Mouse (Mus musculus) gastrocnemius, postnatal 25 days (tissue): Measurements from ENCODE around the gene Dnajc15. TPM values are rescaled to one million over a fixed set of nuclear protein-coding genes. Genes with fewer than 3 reads are reported as not detected.

Experiments
- DNase-seq: peaks from one replicate; pipeline ENCODE4 v3.0.0; 2022
- total RNA-seq, 2 experiments: library from RNA; stranded (reverse); gene quantifications; 1 replicate in 1 of 2; 2 replicates in 1 of 2; pipeline ENCODE4 v1.2.3; 2021

Gene Dnajc15
- total RNA-seq, 2 experiments from 2014 or later = 120 to 124 TPM

DNA sequence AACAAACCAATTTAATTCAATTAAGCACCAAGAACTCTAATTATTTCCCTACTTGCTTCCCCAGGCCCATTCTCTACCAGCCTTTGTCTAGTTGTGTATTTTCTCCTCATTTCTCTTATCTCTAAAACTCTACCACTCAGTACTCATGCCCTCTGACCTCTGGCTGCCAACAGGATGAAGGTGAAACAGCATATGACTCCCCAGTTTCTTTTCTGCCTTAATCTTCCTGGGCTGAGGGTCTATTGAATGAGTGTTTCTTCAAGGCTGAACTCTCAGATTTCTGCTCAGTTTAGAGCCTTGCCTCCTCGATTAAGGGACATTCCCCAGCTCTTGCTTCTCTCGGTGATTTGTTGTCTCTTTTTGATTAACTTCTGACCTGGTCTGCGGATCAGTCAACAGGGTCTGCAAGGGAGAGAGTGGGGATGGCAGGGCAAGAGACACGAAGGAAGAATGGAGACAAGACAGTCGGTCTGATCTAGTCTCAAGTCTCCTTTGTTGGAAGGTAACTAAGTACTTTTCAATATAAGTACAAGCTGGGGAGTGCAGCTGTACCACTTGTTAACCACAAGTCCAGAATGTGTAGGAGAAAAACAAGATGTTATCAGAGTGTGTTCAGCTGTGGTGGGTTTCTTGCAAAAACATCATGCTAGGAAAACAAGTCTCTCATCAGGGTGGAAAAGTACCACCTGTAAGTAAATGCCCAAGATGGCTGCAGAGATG lies 13.9 kb downstream of the Dnajc15 start:
- DNase-seq = no peak

DNA sequence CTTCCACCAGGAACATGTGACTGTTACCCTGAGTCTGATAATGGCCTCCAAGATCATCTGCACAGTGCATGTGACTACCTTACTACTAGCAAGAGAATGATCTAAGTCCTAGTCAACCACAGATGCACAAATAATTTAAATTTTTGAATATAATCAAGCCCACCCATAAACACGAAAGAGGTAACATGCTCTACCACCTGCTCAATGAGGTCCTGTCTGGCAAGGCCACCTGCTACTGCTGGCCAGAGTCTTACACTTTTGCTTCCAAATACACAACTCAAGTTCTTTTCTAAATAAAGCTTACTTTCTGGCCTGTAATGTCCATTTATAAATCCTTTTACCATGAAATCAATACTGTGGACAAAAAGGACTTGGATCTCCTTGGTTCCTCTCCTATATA lies 15.0 kb downstream of the Dnajc15 start:
- DNase-seq = no peak

DNA sequence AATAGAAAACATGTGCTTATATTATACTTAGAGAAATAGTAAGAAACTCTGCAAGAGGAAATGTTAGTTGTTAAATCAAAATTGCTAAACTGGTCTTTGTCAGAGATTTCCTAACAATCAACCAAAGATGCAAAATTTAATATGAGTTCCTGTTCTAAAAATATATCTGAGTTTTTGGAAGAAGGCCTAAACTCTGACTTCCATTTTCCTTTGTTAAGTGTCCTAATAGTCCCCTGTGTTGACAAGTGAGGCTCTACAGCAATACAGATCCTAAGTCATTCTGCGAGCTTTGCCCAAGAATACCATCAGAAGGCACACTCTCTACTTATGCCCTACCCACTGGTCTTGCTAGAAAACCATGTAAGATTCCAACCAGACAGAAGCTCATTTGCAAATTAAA lies 21.0 kb downstream of the Dnajc15 start:
- DNase-seq = no peak

DNA sequence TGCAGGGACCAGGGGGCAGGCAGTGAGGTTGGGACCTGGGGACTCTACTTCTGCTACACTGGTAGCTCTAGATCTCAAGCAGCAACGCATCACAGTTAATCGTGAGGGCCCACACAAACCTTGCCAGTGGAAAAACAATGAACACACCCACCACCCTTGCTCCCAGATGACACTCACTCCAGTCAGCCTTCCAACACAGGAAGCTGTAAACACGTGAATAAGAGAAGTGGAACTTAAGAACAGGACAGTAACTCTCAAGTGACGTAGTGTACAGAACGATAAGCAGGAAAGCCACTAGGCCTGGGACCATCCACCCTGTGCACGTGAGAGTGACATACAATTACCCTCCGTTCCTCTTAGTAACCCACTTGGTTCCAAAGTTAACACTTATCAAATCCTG lies 25.1 kb downstream of the Dnajc15 start:
- DNase-seq = no peak

DNA sequence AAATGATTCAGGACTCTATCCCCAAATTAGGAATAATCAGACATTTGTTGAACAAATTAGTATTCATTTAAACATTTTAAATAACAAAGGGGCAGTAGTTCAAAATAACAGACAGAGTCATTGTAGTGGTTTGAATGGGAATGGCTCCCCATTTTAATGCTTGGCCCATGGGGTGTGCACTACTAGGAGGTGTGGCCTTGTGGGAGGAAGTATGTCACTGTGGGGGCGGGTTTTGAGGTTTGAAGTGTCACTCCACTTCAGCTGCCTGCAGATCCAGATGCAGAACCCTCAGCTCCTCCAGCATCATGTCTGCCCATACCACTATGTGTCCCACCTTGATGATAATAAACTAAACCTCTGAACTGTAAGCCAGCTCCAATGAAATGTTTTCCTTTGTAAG lies 26.6 kb downstream of the Dnajc15 start:
- no peak for DNase-seq

DNA sequence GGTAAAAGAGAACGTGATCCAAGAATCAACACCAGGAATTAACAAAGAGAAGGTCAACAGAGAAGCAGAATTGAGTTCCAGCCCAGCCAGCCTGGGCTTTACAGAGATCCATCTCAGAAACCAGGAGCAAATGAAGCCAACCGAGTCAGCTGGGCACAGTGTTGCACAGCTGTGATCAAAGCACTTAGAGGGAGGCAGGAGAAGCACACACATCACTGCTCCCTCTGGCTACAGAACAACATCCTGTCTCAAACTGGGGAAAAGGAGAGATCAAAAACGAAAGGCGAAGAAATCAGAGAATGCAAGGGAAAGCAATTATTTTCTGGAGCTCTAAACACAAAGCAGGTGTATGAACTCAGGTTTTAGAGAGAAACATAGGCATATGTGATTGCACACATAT lies 28.7 kb downstream of the Dnajc15 start:
- no peak for DNase-seq

DNA sequence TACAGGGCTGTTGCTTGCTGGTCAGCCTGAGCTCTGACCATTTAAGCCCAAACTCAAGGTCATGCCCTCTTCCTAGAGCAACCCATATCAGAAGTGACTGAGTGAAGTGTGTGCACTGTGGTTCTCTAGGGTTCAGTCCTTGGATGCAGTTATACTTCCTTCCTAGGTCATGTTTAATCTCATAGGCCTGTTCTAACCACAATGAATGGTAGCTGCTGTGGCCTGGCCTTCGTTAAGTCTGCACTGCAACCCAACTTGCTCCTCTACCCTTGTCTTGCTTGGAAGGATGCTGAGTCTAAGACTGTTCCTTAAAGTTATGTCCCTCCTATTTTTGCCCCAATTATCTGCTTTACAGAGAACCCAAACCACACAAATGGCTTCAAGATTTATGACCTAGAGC lies 29.4 kb downstream of the Dnajc15 start:
- DNase-seq = no peak

DNA sequence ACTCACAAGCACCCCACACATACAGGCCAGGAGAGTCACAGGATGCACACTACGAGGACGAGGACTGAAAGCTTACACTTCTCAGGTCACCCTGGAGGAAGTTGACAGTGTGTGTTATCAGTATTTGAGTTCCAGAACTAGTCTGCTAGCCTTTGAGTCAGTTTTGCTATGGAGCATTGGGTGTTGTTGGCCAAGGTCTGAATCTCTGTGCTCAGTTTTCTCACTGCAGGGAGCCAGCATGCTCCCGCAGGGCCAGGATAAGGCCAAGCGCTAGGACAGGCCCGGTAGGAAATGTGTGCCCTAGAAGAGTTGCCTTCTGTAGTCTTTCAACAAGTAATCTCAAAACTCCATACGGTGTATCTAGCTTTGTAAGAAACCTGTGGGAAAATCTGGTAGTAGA lies 34.4 kb downstream of the Dnajc15 start:
- no peak for DNase-seq

DNA sequence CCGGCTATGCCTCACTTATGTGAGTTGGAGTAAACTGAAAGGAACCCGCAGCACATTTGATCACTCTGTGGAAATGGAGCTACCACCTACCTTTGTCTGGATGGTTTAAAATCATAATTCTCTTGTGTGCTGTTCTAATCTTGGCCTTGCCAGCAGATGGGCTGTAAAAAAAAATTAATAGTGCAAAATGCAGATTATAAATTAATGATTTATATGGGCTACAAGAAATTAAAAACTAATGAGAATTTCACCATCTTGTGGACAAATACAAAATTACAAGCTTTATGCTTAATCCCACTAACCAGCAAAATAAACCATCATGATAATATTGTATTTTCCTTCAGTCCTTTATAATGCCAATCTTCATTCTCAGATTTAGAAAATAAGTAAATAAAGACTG lies 34.8 kb downstream of the Dnajc15 start:
- no peak for DNase-seq

DNA sequence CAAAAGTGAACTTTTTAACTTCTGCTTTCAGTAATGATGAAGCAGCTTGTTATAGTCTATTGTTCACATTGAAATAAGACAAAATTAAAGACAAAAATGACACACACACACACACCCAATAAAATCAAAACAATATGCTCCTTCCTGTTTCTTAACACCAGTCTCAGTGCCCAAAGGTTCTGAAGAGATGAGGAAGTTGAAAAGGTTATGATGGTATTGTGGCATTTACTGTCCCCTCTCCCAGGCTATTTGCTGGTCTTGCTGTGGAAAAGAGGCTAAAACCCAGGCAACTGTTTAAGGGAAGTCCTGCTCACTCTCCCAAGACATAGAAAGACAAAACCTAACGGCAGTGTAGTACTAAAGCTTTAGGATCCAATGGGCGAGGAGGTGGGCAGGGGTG lies 38.1 kb downstream of the Dnajc15 start:
- no peak for DNase-seq

DNA sequence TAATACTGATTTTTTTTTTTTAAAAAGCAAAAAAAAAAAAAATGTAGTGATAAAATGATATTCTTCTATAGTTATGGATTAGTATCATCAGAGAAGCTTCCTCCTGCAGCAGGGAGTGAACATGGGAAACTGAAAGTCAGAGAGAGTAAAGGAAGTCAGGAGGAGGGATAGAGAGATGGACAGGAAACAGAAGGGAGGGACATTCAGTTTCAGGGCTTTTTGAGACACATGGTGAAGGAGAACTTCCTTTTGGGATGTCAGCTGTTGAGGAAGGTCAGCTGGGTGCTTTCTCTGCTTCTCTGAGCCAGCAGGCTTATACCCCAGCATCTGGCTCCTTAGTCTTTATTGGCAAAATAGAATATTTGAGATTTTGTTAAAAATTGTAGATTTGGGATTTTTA lies 42.6 kb downstream of the Dnajc15 start:
- no peak for DNase-seq

DNA sequence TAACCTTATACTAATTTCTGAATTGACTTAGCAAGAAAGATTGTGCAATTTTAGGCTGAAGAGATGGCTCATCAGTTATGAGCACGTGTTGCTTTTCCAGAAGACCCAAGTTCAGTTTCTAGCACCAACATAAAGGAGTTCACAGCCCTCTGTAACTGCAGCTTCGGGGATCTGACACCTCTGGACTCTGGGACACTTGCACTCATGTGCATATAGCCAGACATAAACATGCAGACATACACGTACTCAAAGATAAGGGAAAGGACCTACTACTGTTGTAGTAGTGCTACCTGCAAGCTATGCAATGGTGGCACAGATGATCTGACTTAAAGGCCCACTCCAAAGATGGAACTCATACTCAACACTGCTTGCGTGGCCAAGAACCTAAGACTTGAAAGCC lies 43.0 kb downstream of the Dnajc15 start:
- DNase-seq = no peak

DNA sequence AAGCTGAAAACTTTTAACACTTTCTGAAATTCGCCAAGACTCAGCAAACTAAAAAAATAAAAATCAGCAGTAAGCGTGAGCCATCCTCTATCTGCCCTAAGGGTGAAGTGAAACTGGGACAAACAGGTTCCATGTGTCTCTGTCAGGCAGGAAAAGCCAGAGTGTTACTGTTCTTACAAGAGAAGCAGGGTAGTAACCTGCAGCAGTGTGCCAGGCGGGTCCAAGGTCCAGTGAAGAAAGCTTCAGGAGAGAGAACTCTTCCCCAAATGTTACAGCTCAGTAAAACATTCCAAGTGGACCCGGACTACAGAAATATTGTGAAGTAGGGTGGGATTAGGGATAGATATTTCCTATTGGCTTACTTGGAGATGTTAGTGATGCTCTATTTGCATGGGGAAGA lies 45.3 kb downstream of the Dnajc15 start:
- no peak for DNase-seq

DNA sequence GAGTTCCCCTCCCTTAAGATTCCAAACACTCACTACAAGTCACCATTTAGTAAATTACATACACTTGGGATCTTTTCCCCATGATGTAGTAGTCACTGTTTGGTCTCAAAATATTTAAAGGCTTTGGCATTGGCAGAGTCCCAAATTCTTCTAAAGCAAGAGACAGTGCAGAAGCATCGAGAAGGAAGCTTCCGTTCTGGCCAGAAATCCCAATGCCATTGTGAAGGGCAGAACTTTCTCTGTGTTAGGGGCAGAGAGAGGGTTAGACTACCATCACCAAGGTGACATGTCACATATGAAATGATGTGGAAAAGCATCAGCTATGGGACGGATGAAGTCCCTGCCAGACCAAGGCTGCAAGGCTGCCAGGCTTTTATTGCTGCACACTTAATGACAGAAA lies 49.0 kb downstream of the Dnajc15 start:
- no peak for DNase-seq

DNA sequence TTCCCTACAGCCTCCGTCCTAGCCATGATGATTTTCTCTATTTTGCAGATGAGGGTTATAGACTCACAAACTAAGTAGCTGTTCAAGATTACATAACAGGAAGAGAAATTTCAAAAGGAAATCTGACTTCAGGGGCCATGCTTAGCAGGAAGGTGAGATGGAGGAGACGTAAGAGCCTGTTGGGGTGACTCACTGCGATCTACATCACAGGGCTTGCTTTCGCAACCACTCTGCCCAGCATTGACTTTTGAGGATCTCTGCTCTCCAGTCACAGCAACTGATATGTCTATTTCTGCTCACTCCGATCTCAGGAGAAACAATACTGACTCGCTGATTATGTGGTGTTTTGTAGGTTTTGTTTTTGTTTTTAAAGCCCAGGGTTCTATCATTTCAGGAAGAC lies 49.8 kb downstream of the Dnajc15 start:
- no peak for DNase-seq

DNA sequence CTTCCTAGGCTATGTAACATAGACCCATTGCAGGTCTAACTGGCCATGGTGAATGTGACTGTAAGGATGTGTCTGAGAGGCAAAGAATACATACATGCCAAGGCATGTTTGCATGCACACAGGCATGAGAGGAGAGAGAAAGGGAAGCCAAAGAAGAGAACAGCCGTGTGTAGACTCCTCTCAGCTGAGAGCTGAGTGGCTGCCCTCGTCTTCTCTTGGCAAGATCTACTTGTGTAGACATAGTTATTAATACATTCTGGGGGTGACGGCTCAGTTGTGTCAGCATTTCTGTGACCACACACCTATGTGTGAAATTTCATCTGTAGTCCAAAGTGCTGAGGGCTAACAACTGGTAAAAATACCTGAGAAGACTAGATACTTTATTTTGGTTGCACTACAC lies 55.1 kb downstream of the Dnajc15 start:
- no peak for DNase-seq

DNA sequence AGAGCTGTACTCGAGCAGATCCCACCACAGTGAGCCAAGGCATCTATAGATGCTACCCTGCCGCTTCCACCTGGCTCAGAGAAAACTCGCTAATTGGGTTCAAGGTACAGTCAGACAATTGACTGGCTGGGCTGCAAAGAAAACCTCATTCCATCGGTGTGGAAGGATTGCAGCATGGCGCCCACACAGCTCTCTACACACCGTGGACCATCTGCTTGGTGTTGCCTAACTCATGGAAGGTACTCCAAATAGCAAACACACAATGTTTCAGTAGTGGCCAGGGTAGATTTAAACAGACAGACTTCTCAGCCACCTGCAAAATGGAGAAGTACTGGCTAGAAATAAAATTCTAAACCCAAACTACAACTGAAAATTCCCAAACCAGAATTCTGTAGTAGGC lies 57.4 kb downstream of the Dnajc15 start:
- no peak for DNase-seq

DNA sequence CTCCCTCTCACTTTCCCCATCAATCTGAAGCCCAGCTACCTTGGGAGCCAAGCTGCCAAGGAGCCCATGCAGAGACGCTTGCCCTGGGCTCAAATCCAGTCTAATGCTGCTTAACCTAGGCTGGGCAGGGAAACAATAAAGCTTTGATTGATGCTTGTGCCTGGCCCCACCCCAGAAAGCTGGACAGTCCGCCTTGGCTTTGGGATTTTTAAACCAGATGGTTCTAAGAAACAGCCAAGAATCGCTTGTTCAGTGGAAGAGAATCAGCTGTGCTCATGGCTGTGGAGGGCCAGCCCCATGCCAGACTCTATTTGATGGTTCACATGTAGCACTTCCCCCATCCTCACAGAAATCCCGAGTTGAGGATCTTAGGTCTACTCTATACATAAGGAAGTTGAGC lies 60.0 kb downstream of the Dnajc15 start:
- DNase-seq = peak; percentile 41

DNA sequence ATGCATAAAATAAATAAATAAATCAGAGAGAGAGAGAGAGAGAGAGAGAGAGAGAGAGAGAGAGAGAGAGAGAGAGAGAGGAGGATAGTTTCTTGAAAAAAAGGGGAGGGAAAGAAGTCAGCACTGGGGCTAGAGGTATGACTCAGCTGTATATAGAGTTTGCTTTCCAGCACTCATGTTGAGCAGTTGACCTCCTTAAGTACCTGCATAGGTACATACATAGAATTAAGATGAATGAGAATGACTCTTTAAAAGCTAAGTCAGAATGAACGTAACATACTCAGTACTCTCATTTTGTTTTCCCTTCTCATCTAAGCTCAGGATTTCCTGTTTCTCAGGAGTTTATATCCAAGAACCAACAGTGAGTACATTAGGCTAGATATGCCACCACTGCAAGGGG lies 62.0 kb downstream of the Dnajc15 start:
- DNase-seq = no peak

DNA sequence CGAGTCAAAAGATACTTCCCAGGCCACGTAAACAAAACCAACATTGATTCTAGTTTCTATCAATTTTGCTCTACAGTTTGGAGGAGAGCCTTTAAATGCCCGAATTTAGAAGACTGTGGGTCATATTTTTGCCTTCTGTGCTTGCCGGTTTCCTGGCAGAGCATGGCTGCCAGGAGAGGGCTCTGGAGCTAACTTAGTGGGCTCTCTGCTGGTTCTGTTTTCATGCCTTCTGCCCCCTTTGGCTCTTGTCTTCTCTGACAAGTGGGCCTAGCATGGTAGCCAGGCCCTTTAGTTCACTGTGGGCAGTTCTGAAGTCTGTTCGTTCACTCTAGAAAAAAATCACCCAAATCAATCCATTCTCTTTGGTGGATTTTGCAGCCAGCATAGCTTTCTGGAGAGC lies 63.5 kb downstream of the Dnajc15 start:
- no peak for DNase-seq

DNA sequence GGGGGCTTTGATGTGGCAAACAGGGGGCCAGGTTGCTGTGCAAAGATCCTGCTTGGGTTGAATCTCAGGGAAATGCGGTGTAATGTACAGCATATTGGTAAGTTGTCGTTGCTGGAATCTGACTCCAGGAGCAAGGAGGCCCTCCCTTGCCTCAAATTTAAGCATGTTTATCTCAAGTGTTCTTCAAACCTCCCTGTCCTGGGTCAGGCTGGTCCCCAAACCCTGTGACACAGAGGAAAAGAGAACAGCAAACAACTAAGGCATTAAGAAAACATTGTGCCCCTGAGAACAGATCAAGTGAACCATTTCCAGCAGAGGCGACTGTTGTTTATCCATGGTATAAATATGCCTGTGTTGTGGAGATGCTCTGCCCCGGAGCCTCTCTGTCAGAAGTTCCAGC lies 67.1 kb downstream of the Dnajc15 start:
- no peak for DNase-seq

DNA sequence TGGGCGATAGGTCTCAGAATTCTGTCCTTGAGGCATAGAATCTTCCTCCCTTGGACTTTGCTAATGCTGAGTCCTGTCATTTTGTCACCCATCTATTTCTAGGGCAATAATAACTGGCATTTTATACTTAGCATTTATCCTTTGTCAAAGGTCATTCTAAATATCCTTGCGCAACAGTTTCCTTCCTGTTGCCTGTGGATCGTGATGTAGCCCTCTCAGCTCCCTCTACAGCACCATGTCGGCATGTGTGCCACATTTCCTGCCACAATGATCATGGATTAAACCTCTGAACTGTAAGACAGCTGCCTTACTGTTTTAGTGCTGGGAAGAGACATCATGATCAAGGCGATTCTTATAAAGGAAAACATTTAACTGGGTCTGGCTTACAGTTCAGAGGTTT lies 68.6 kb downstream of the Dnajc15 start:
- DNase-seq = no peak

DNA sequence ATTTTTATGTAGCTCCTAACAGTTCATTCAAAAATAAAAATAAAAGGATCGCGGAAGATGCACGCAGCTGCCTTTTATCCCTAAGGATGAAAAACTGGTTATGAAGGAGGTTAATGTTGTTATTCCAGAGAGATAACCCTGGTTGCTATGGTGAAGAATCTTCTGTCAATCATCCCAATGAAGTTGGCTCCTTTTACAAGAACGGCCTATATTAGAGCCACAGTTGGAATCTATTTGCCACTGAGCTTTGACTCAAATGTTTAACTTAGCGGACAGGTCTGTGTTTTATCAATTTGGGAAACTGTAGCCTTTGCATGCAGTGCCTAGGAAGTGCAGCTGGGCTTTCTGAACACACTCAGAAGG lies 72.7 kb downstream of the Dnajc15 start:
- no peak for DNase-seq

DNA sequence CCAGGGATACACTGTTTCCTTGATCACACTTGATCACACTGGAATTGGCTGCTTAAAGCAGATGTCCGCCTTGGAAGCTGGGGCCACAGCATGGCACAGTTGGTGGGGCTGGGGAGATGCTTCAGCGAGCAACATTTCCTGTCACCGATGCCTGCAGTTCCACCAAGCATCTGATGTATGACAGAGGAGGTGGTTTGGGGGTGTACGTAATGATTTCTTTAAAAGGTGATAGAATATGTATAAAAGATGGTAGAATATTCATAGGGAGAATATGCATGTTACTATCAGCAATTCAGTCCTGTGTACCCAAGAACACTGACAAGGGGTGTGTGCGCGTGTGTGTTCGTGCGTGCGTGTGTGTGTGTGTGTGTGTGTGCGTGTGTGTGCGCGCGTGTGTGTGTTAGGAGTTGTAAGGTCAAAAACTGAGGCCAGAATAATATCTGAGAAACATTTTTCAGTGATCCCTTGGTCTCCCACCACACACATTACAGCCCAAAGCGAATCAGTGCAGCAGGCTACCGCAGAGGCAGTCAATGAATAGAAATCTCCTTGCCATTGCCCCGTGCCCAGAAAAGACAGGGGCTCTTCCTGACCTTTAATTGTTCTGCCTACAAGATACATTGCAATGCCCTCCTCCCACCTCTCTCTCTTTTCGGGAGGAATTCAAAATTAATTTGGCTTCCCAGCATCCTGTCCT lies 73.2 kb downstream of the Dnajc15 start:
- DNase-seq = no peak
